Mouse (Mus musculus): Measurements from ENCODE around the gene Arhgap10.
A peak's percentile ranks its signal among the peaks of the same experiment; 100 is the strongest.

Gene Arhgap10

DNA sequence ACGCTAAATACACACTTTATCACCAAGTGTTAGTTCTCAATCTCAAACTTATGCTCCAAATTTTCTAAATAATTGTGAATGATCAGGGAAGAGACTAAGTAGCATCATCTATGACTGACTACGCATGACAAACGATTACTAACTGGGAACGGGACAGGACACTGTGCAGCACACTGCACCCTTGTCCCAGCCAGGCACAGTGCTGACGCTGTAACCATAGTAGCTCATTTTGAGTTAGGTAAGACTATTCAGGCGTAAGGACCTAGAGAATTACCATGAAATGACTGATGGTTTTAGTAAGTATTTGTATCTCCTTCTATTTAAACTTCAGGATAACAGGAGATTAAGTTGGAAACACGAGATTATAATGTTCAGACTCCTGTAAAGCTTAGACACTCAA is 33.5 kb downstream of the Arhgap10 start:
- DNase-seq = no peak

- DNase-seq = peak in 1 of 2 experiments; percentile 11
Measured at GRCm38 (mm10) chr8:77483676-77484075, 34.1 kb downstream of the Arhgap10 start.

- no peak for DNase-seq
Measured at GRCm38 (mm10) chr8:77481791-77482190, 36.0 kb downstream of the Arhgap10 start.

GRCm38 (mm10) chr8:77479995-77480394 is 37.8 kb downstream of the Arhgap10 start:
- no peak for DNase-seq

- no peak for DNase-seq
Measured at GRCm38 (mm10) chr8:77478913-77479273, 38.9 kb downstream of the Arhgap10 start.

GRCm38 (mm10) chr8:77478155-77478912 is 39.4 kb downstream of the Arhgap10 start:
- no peak for DNase-seq

GRCm38 (mm10) chr8:77477684-77478083 is 40.1 kb downstream of the Arhgap10 start:
- DNase-seq = no peak

- no peak for DNase-seq
Measured at GRCm38 (mm10) chr8:77474614-77475013, 43.1 kb downstream of the Arhgap10 start.

DNA sequence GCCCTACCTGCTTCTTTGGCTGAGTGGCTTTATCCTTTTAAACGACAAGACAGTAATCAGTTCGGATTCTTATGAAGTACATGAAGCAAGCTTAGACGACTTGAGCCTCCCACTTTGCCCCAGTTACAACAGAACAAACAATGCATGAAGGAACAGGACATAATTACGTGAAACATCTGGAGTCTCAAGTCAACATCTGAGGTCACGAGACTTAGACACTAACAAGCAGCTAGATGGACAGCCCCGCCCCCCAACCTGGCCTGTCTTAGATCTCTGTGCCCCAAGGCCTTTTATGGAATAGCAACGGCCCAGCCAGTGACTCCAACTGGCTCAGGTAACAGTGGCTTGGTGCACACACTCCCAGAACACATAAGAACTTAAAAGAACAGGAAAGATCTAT is 44.0 kb downstream of the Arhgap10 start:
- DNase-seq = no peak

DNA sequence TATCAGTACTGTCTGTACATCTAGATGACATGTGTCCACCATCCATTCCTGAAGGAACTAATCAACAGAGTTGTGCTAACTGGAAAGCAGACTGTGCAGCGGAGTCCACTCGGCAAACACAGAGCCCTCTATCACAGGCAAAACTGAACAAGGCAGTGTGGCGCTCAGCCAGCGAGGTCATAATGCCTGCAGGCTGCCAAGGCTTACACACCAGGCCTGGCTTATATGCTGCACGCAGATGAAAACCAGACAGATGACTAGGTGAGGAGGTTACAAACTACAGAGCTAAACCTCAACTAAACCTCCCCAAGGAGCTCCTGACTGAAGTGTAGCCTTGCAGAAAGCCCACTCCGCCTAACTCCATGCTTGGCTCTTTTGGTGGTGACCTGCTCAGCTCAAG is 44.4 kb downstream of the Arhgap10 start:
- no peak for DNase-seq

- no peak for DNase-seq
Measured at GRCm38 (mm10) chr8:77461392-77461791, 56.4 kb downstream of the Arhgap10 start.

- no peak for DNase-seq
Measured at GRCm38 (mm10) chr8:77460363-77460762, 57.4 kb downstream of the Arhgap10 start.

DNA sequence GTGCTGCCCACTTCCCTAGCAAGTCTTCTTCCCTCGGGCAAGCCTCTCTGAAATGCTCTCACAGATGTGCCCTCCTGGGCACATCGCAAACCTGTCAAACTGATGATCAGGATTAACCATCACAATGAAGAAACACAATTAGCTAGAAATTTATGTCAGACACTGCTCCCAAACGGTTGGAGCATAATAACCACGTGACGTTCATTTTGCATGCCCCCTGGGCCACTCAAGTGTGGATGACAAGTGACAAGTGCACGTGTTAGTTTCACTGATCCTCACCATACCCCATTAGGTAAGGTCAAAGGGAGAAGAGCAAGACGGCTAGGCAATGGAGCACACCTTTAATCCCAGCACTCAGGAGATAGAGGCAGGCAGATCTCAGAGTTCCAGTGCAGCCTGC is 58.1 kb downstream of the Arhgap10 start:
- no peak for DNase-seq

- no peak for DNase-seq
Measured at GRCm38 (mm10) chr8:77458575-77458974, 59.2 kb downstream of the Arhgap10 start.

GRCm38 (mm10) chr8:77456263-77456662 is 61.5 kb downstream of the Arhgap10 start:
- no peak for DNase-seq

- DNase-seq = no peak
Measured at GRCm38 (mm10) chr8:77453836-77454235, 63.9 kb downstream of the Arhgap10 start.

GRCm38 (mm10) chr8:77451466-77452382 is 66.0 kb downstream of the Arhgap10 start:
- no peak for DNase-seq

GRCm38 (mm10) chr8:77451052-77451451 is 66.7 kb downstream of the Arhgap10 start:
- no peak for DNase-seq

GRCm38 (mm10) chr8:77446294-77446693 is 71.5 kb downstream of the Arhgap10 start:
- no peak for DNase-seq

DNA sequence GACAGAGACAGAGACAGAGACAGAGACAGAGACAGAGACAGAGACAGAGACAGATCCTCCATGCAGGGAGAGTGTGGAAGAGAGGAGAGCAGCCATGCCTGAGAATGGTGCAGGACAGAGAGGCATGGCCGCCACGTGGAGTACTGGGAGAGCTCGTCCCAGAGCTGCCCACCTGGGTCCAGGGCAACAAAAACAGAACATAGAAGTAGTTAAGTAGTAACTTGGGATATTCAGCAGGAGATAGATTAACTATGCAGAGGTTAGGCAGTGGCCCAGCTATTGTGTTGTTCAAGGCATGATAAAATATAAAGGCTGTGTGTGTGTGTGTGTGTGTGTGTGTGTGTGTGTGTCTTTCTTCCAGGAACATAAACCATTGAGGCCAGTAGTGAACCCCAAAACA is 72.1 kb downstream of the Arhgap10 start:
- DNase-seq = no peak

DNA sequence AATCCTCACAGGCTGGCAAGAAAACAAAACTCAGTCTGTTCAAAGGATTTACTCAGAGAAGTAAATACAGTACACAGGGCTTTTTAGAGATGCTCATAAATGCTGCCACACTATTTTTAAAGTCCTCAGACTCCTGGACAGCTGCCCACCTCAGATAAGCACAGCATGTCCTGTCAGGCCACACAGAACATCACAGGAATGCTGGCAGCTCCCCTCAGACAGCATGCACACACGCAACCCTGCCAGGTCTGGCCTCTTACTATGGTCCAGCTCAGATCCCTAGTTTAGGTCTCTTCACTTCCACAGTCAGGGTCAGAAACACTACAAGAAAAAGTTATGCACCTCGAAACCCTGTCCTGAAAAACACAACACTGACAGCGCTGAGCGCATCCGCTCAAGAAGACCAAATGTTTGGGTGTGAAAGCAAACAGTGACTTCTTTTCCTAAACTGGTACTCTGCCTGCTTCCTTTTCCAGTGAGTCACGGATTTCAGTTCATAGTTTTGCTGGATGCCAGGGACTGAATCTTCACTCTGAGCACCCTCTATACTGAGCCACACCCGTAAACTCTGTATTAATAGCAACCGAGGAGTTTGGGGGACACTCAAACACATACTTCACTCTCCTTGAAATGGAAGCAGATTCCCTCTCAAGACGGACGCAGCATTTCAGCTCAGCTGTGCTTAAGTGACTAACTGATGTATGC is 73.4 kb downstream of the Arhgap10 start:
- no peak for DNase-seq

GRCm38 (mm10) chr8:77442452-77442851 is 75.3 kb downstream of the Arhgap10 start:
- DNase-seq = no peak

DNA sequence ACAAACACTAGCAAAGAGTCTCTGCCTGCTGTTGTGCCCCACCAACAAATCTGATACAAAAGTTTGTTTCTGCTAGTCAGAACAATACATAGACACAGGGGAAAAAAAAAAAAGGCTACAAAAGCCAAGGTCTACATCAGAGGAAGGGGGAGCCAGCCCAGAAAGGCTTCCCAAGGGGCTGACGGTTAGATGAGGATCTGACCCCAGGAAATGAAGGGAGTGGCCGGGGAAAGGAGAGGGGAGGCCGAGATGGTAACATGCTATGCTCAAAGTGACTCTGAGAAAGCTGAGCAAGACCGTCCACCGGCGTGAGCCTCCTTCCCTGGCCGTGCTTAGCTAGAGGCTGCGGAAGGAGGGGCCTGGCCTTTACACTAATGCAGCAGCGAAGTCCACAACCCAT is 76.8 kb downstream of the Arhgap10 start:
- DNase-seq = no peak

All from thymus, adult 18-20 months (tissue).